Mouse (Mus musculus): ENCODE measurements around the gene Gm44596.

GRCm38 (mm10) chr6:128345623-128346022, 29.7 kb upstream of the Gm44596 start:
- no peak for TF ChIP-seq POLR2A (IDR thresholded peaks at IDR 0.05; ENCODE audit: low read depth, low read length)
- TF ChIP-seq CTCF (IDR thresholded peaks at IDR 0.05; ENCODE audit: extremely low read depth, insufficient read depth, insufficient read length, insufficient replicate concordance), result no peak

Measured in spleen, adult 2 months (tissue).